Comparison of ENCODE assay signal across 8 mouse cellular contexts in genomic region chr4:119138171-119138570, GRCm38 (mm10). TPM values are rescaled to one million over a fixed set of nuclear protein-coding genes. Genes with fewer than 3 reads are reported as not detected.
DNase-seq lines count a peak whose midpoint lies in the region; ATAC-seq and TF ChIP-seq lines count a peak whose summit lies in the region.

No protein-coding gene starts in this region.

- ATAC-seq in embryonic facial prominence, embryonic 15.5 days (ENCODE audit: insufficient number of reproducible peaks, low FRiP score, low TSS enrichment, low read depth) = peak; percentile 76
- peak; percentile 92 for ATAC-seq in midbrain, embryonic 13.5 days
- ATAC-seq in stomach, postnatal 0 days (ENCODE audit: low FRiP score, low TSS enrichment) = peak; percentile 88

- no peaks in the 10 kb centered on the region for H3K27me3 ChIP-seq in embryonic facial prominence, embryonic 15.5 days
- H3K27me3 ChIP-seq in limb, embryonic 10.5 days (ENCODE audit: low read depth, poor library complexity, severe bottlenecking) = no peaks in the 10 kb centered on the region
- no peaks in the 10 kb centered on the region for H3K27me3 ChIP-seq in midbrain, embryonic 13.5 days
- H3K27me3 ChIP-seq in stomach, postnatal 0 days (ENCODE audit: control insufficient read depth, insufficient read depth, low read length) = no peaks in the 10 kb centered on the region

- WGBS in embryonic facial prominence, embryonic 15.5 days = 19% methylated on average over 18 of the region's 18 CpGs
- 11% methylated on average over 18 of the region's 18 CpGs for WGBS in limb, embryonic 10.5 days
- WGBS in midbrain, embryonic 13.5 days = 9% methylated on average over 18 of the region's 18 CpGs
- 24% methylated on average over 18 of the region's 18 CpGs for WGBS in stomach, postnatal 0 days

- H3K36me3 ChIP-seq in embryonic facial prominence, embryonic 15.5 days = peaks cover 45% of the 10 kb centered on the region
- H3K36me3 ChIP-seq in limb, embryonic 10.5 days = peaks cover 52% of the 10 kb centered on the region
- peaks cover 38% of the 10 kb centered on the region for H3K36me3 ChIP-seq in midbrain, embryonic 13.5 days
- H3K36me3 ChIP-seq in stomach, postnatal 0 days (ENCODE audit: control insufficient read depth, insufficient read depth, low read length) = peaks cover 34% of the 10 kb centered on the region

- peak; percentile 63 for DNase-seq in 416B (ENCODE audit: low read depth)
- DNase-seq in adrenal gland, postnatal 25 days = peak; percentile 72
- peak; percentile 78 for DNase-seq in kidney, adult 18-20 months
- DNase-seq in limb, embryonic 10.5 days (ENCODE audit: low spot score) = peak; percentile 74
- DNase-seq in stomach, postnatal 0 days (ENCODE audit: low spot score) = peak; percentile 91
- DNase-seq in spleen, postnatal 36 days (ENCODE audit: low spot score in 2 of 2) = no peak

- no peak overlapping the region for H3K9ac ChIP-seq in embryonic facial prominence, embryonic 15.5 days
- H3K9ac ChIP-seq in midbrain, embryonic 13.5 days (replicated peaks) = peak overlapping the region; percentile 57
- peak overlapping the region; percentile 23; the same call in 1 of the 2 replicates for H3K9ac ChIP-seq in stomach, postnatal 0 days (ENCODE audit: low read length)

- H3K9me3 ChIP-seq in embryonic facial prominence, embryonic 15.5 days (replicated peaks) = no peaks in the 10 kb centered on the region
- no peaks in the 10 kb centered on the region for H3K9me3 ChIP-seq in limb, embryonic 10.5 days (replicated peaks)
- H3K9me3 ChIP-seq in midbrain, embryonic 13.5 days = no peaks in the 10 kb centered on the region
- H3K9me3 ChIP-seq in stomach, postnatal 0 days (ENCODE audit: control insufficient read depth, low read length) = no peaks in the 10 kb centered on the region

- H3K4me1 ChIP-seq in embryonic facial prominence, embryonic 15.5 days = peaks cover 10% of the 10 kb centered on the region; the same call in 1 of the 2 replicates
- H3K4me1 ChIP-seq in limb, embryonic 10.5 days = peaks cover 14% of the 10 kb centered on the region
- peaks cover 16% of the 10 kb centered on the region for H3K4me1 ChIP-seq in midbrain, embryonic 13.5 days (replicated peaks)
- H3K4me1 ChIP-seq in stomach, postnatal 0 days (replicated peaks; ENCODE audit: control insufficient read depth, insufficient read depth) = no peaks in the 10 kb centered on the region

- TF ChIP-seq CTCF in stomach, postnatal 0 days (IDR thresholded peaks at IDR 0.05; ENCODE audit: low read depth) = no peak; the same call in 1 of the 2 replicates

- H3K4me3 ChIP-seq in embryonic facial prominence, embryonic 15.5 days (replicated peaks) = 0 out of 2 replicates have a peak overlapping the region, but pooled peaks have one; percentile 16
- H3K4me3 ChIP-seq in limb, embryonic 10.5 days = peak overlapping the region; percentile 27
- peak overlapping the region; percentile 24 for H3K4me3 ChIP-seq in midbrain, embryonic 13.5 days (replicated peaks)
- H3K4me3 ChIP-seq in stomach, postnatal 0 days (ENCODE audit: low read depth, low read length) = no peak overlapping the region

- H3K27ac ChIP-seq in embryonic facial prominence, embryonic 15.5 days (replicated peaks) = no peak overlapping the region
- peak overlapping the region; percentile 70 for H3K27ac ChIP-seq in limb, embryonic 10.5 days
- H3K27ac ChIP-seq in midbrain, embryonic 13.5 days = peak overlapping the region; percentile 56; the same call in 1 of the 2 replicates
- H3K27ac ChIP-seq in stomach, postnatal 0 days (replicated peaks) = peak overlapping the region; percentile 41; the same call in 1 of the 2 replicates

- peak overlapping the region; percentile 33 for H3K4me2 ChIP-seq in embryonic facial prominence, embryonic 15.5 days (replicated peaks)
- peak overlapping the region; percentile 58 for H3K4me2 ChIP-seq in midbrain, embryonic 13.5 days (replicated peaks)
- 0 out of 2 replicates have a peak overlapping the region, but pooled peaks have one; percentile 5 for H3K4me2 ChIP-seq in stomach, postnatal 0 days (replicated peaks; ENCODE audit: low read depth)

- TF ChIP-seq EP300 in stomach, postnatal 0 days (optimal IDR thresholded peaks at IDR 0.05) = no peak

RNA-seq across cellular contexts. Expression of gene Slc2a1, which starts 29.7 kb away (rescaled TPM):
- total RNA-seq in adrenal gland, postnatal 25 days (2021) = 19.7 and 21.6 TPM in 2 replicates
- polyA plus RNA-seq in embryonic facial prominence, embryonic 15.5 days (2015; fragmentation: Nextera tagmentation; extraction: Ambion mirVana) = 141 and 160 TPM in 2 replicates
- 110 and 139 TPM in 2 replicates for polyA plus RNA-seq in limb, embryonic 10.5 days (2016; fragmentation: Nextera tagmentation; extraction: Ambion mirVana)
- polyA plus RNA-seq in midbrain, embryonic 13.5 days (2015; fragmentation: Nextera tagmentation; extraction: Ambion mirVana) = 88.6 and 104 TPM in 2 replicates
- 36.9 and 39.8 TPM in 2 replicates for polyA plus RNA-seq in stomach, postnatal 0 days (2015; fragmentation: Nextera tagmentation; extraction: Ambion mirVana)

RNA-seq across cellular contexts. Expression of gene Zfp691, which starts 35.8 kb away (rescaled TPM):
- total RNA-seq in adrenal gland, postnatal 25 days (2021) = 15.3 and 16.6 TPM in 2 replicates
- 8.1 and 8.3 TPM in 2 replicates for polyA plus RNA-seq in embryonic facial prominence, embryonic 15.5 days (2015; fragmentation: Nextera tagmentation; extraction: Ambion mirVana)
- 10.1 and 10.3 TPM in 2 replicates for polyA plus RNA-seq in limb, embryonic 10.5 days (2016; fragmentation: Nextera tagmentation; extraction: Ambion mirVana)
- polyA plus RNA-seq in midbrain, embryonic 13.5 days (2015; fragmentation: Nextera tagmentation; extraction: Ambion mirVana) = 9.9 and 10.3 TPM in 2 replicates
- polyA plus RNA-seq in stomach, postnatal 0 days (2015; fragmentation: Nextera tagmentation; extraction: Ambion mirVana) = 3.7 and 4.1 TPM in 2 replicates

RNA-seq across cellular contexts. Expression of gene Ermap, which starts 51.6 kb away (rescaled TPM):
- total RNA-seq in adrenal gland, postnatal 25 days (2021) = 0.30 TPM in 1 of 2 replicates, not detected in the other
- polyA plus RNA-seq in embryonic facial prominence, embryonic 15.5 days (2015; fragmentation: Nextera tagmentation; extraction: Ambion mirVana) = 1.5 and 1.7 TPM in 2 replicates
- polyA plus RNA-seq in limb, embryonic 10.5 days (2016; fragmentation: Nextera tagmentation; extraction: Ambion mirVana) = 6.8 and 7.7 TPM in 2 replicates
- polyA plus RNA-seq in midbrain, embryonic 13.5 days (2015; fragmentation: Nextera tagmentation; extraction: Ambion mirVana) = 1.5 and 1.7 TPM in 2 replicates
- polyA plus RNA-seq in stomach, postnatal 0 days (2015; fragmentation: Nextera tagmentation; extraction: Ambion mirVana) = 0.40 and 0.42 TPM in 2 replicates

RNA-seq across cellular contexts. Expression of gene Svbp, which starts 56.9 kb away (rescaled TPM):
- 17.7 and 20.2 TPM in 2 replicates for total RNA-seq in adrenal gland, postnatal 25 days (2021)
- polyA plus RNA-seq in embryonic facial prominence, embryonic 15.5 days (2015; fragmentation: Nextera tagmentation; extraction: Ambion mirVana) = 213 and 230 TPM in 2 replicates
- 115 and 133 TPM in 2 replicates for polyA plus RNA-seq in limb, embryonic 10.5 days (2016; fragmentation: Nextera tagmentation; extraction: Ambion mirVana)
- polyA plus RNA-seq in midbrain, embryonic 13.5 days (2015; fragmentation: Nextera tagmentation; extraction: Ambion mirVana) = 227 and 237 TPM in 2 replicates
- polyA plus RNA-seq in stomach, postnatal 0 days (2015; fragmentation: Nextera tagmentation; extraction: Ambion mirVana) = 99.7 and 100 TPM in 2 replicates

Comparison
In these comparisons a context has a peak if more than half of its experiments do, and no peak if none do; other contexts are left out.
1. DNase-seq: peak in 416B (single experiment), adrenal gland, postnatal 25 days (single experiment), kidney, adult 18-20 months (single experiment), limb, embryonic 10.5 days (single experiment) and stomach, postnatal 0 days (single experiment); none in spleen, postnatal 36 days (0 of 2).
2. H3K4me2 ChIP-seq: peak in every context shown above with its lines; median percentile 58 in midbrain, embryonic 13.5 days; 33 in embryonic facial prominence, embryonic 15.5 days; 5 in stomach, postnatal 0 days.
3. Peak in every context shown above with its lines, with median percentiles within 50 percentile points of each other: ATAC-seq.